Mouse (Mus musculus) hindbrain, postnatal 0 days (tissue): ENCODE measurements around the gene Ifna6. TPM values are rescaled to one million over a fixed set of nuclear protein-coding genes. Genes with fewer than 3 reads are reported as not detected.
A peak's percentile ranks its signal among the peaks of the same experiment; 100 is the strongest.

Source experiments
- ATAC-seq: fragments of 200-750 bp; cut with Nextera tagmentation; 2 replicates; pipeline ENCODE4 v1.8.0; 2017; ENCODE audit warnings: mild to moderate bottlenecking, moderate TSS enrichment, moderate library complexity
- DNase-seq: peaks from one replicate; pipeline ENCODE4 v3.0.0-alpha.2; 2015; ENCODE audit warnings: low spot score
- H3K27ac ChIP-seq: fragments of 300-500 bp; sonication (generic); 2 replicates; pipeline ENCODE4 v1.5.1; 2014; ENCODE audit warnings: mild to moderate bottlenecking
- H3K27me3 ChIP-seq: fragments of 300-500 bp; sonication (generic); 2 replicates; pipeline ENCODE4 v1.6.1; 2014; ENCODE audit warnings: low read length, mixed read lengths; ENCODE audit not compliant: insufficient read depth
- H3K36me3 ChIP-seq: fragments of 300-500 bp; sonication (generic); 2 replicates; pipeline ENCODE4 v1.6.1; 2014; ENCODE audit warnings: low read length, mixed read lengths; ENCODE audit not compliant: insufficient read depth
- H3K4me1 ChIP-seq: fragments of 300-500 bp; sonication (generic); 2 replicates; pipeline ENCODE4 v1.6.1; 2014; ENCODE audit warnings: antibody characterized with exemption, low read length, mixed read lengths; ENCODE audit not compliant: insufficient read depth
- H3K4me2 ChIP-seq: fragments of 300-500 bp; sonication (generic); 2 replicates; pipeline ENCODE4 v1.6.1; 2014; ENCODE audit warnings: low read depth, mild to moderate bottlenecking, low read length, moderate library complexity, mixed read lengths
- H3K4me3 ChIP-seq: fragments of 300-500 bp; sonication (generic); 2 replicates; pipeline ENCODE4 v1.5.1; 2014; ENCODE audit warnings: low read length
- H3K9ac ChIP-seq: fragments of 300-500 bp; sonication (generic); replicated peaks from 2 replicates; pipeline ENCODE4 v1.6.1; 2014; ENCODE audit warnings: mild to moderate bottlenecking, low read length, moderate library complexity, mixed read lengths
- H3K9me3 ChIP-seq: fragments of 300-500 bp; sonication (generic); 2 replicates; pipeline ENCODE4 v1.6.1; 2016; ENCODE audit warnings: low read length, mixed read lengths
- CTCF ChIP-seq: IDR thresholded peaks from 2 replicates; pipeline ENCODE4 v1.5.1; 2016; ENCODE audit warnings: antibody characterized with exemption, control low read depth, low read depth
- WGBS: fragments of 180-500 bp; shearing (Covaris S2); extraction: QIAGEN DNeasy Blood & Tissue Kit; methylation state at CpG from one replicate; pipeline ENCODE4 v1.1.7; 2014; 5-methylcytosine and 5-hydroxymethylcytosine counted together
- polyA plus RNA-seq: library from polyadenylated mRNA; unstranded; fragments of >200 nt; fragmentation: Nextera tagmentation; extraction: Ambion mirVana; gene quantifications from 2 replicates; pipeline ENCODE4 v1.2.1, GENCODE M21; 2015
- total RNA-seq: library from RNA; depleted of rRNA; stranded (reverse); fragments of >200 nt; gene quantifications from 2 replicates; pipeline ENCODE4 v1.2.3, GENCODE M21; 2014

Ifna6 gene
- total and polyA plus RNA-seq, 2 experiments from 2014 or later, result not detected

DNA sequence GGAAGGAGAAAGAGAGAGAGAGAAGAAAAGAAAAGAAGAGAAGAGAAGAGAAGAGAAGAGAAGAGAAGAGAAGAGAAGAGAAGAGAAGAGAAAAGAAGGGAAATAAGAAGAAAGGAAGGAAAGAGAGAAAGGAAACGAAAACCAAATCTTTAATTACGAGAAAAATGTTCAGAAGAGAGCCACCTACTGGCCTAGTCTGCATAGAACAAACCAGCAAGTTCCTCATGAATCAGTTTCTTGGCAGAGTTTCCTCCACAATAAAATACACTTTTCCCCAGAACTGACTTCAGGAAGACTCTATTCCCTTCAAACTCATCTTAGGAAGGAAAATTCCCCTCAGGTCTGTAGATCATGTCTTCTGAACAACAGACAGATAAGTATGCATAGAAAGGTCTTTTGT, 18.1 kb downstream of the Ifna6 start:
- Histone ChIP-seq H3K4me2 (no peak overlapping the region), H3K9ac (no peak overlapping the region), H3K4me3 (no peak overlapping the region), H3K27me3 (no peaks in the 10 kb centered on the region), H3K36me3 (no peaks in the 10 kb centered on the region), H3K4me1 (no peaks in the 10 kb centered on the region), H3K27ac (no peak overlapping the region), H3K9me3 (no peaks in the 10 kb centered on the region)
- DNase-seq (no peak), ATAC-seq (no peak)
- 65% methylated on average over 2 of the region's 2 CpGs for WGBS
- peak; percentile 30; the same call in 1 of the 2 replicates for TF ChIP-seq CTCF

DNA sequence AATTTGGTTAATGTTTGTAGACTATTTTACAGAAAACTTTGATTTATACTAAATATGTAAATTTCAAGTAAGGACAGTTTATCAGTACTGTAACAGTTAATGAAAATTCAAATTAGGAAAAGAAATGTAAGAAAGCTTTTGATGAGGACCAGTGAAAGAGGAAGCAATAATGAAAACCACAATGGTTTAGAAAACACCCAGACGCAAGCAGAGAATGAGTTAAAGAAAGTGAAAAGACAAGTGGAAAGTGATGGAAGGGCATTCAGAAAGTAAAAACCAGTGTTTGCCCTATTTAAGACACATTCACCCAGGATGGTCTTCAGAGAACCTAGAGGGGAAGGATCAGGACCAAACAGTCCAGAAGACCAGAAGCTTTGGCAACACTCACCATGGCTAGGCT, 22.5 kb downstream of the Ifna6 start, which contains the start of gene Ifna1:
Ifna1 (plus strand) TSS at position 390 of the 400 bp plus-strand sequence.
- no peak for TF ChIP-seq CTCF
- ATAC-seq (no peak), DNase-seq (no peak)
- no peak within 1 kb of the TSS for H3K4me3 ChIP-seq
- no peaks in the 10 kb centered on the region for H3K9me3 ChIP-seq
- WGBS, result 82% methylated on average over 1 of the region's 1 CpGs
- H3K27me3 ChIP-seq, result no peaks in the 10 kb centered on the region
- H3K36me3 ChIP-seq, result no peaks in the 10 kb centered on the region
- H3K4me1 ChIP-seq, result no peaks in the 10 kb centered on the region
- no peak within 1 kb of the TSS for H3K4me2 ChIP-seq
- H3K27ac ChIP-seq, result no peak within 1 kb of the TSS
- H3K9ac ChIP-seq, result no peak within 1 kb of the TSS

DNA sequence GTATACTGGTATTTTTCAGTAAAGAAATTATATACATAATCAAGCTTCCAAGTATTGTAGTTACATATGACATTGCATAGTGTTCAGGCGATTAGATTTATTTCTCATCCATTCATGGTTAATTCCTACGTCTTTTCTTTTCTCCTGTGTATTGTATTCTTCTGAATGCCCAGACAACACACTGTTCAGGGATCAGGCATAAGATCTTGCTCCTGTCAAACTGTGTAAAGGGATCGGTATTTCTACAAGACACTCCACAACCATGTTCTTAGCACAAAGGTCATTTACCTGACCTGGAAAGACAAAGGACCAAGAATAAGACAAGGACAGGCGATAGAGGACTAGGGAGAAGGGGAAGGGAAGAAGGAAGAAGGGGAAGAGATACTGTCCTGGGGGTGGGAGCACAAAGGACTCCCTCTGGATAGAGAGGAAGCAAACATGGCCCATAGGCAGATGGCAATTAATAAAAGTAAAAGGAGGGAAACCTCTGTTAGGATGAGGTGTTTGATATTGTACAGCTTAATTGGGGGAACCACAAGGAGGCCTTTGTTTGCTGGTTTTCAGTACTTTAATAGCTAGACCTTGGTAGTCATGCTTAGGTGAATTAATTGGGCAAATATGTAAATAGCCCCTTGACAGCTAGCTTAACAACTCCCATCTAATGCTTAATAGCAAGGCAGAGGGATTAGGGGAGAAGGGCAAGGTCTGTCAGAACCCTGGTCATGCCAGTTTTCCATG, 24.0 kb downstream of the Ifna6 start:
- H3K9ac ChIP-seq, result no peak overlapping the region
- no peak overlapping the region for H3K4me2 ChIP-seq
- 37% methylated on average over 4 of the region's 4 CpGs for WGBS
- H3K4me3 ChIP-seq, result no peak overlapping the region
- H3K4me1 ChIP-seq, result no peaks in the 10 kb centered on the region
- TF ChIP-seq CTCF, result no peak
- ATAC-seq (no peak), DNase-seq (no peak)
- no peaks in the 10 kb centered on the region for H3K9me3 ChIP-seq
- no peak overlapping the region for H3K27ac ChIP-seq
- H3K27me3 ChIP-seq, result no peaks in the 10 kb centered on the region
- H3K36me3 ChIP-seq, result no peaks in the 10 kb centered on the region

DNA sequence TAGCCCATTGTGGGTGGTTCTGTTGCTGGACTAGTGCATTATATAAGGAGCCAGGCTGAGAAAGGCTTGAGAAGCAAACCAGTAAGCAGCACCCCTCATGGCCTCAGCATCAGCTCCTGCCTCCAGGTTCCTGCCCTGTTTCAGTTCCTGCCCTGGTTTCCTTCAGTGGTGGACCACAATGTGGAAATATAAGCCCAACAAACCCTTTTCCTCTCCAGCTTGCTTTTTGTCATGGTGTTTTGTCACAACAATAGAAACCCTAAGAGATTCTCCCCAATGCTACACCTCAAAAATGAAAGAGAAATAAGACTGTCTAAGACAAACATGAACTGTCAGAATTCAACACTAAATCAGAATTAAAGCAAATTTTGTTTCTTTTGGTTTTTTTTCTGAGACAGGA, 32.0 kb downstream of the Ifna6 start:
- TF ChIP-seq CTCF, result no peak
- Histone ChIP-seq H3K9me3 (no peaks in the 10 kb centered on the region), H3K27me3 (no peaks in the 10 kb centered on the region), H3K27ac (no peak overlapping the region), H3K4me3 (no peak overlapping the region), H3K4me2 (no peak overlapping the region), H3K9ac (no peak overlapping the region), H3K4me1 (no peaks in the 10 kb centered on the region), H3K36me3 (no peaks in the 10 kb centered on the region)
- no peak for ATAC-seq
- no peak for DNase-seq

GRCm38 (mm10) chr4:88863309-88863708, 36.1 kb downstream of the Ifna6 start:
- DNase-seq (no peak), ATAC-seq (no peak)
- Histone ChIP-seq H3K36me3 (no peaks in the 10 kb centered on the region), H3K27me3 (no peaks in the 10 kb centered on the region), H3K4me2 (no peak overlapping the region), H3K27ac (no peak overlapping the region), H3K9me3 (no peaks in the 10 kb centered on the region), H3K4me3 (no peak overlapping the region), H3K4me1 (no peaks in the 10 kb centered on the region), H3K9ac (no peak overlapping the region)
- 8% methylated on average over 7 of the region's 7 CpGs for WGBS
- no peak for TF ChIP-seq CTCF

- no peaks in the 10 kb centered on the region for H3K27me3 ChIP-seq
- ATAC-seq, result no peak
- no peaks in the 10 kb centered on the region for H3K4me1 ChIP-seq
- H3K36me3 ChIP-seq, result no peaks in the 10 kb centered on the region
- H3K4me3 ChIP-seq, result no peak overlapping the region
- H3K9ac ChIP-seq, result no peak overlapping the region
- H3K9me3 ChIP-seq, result no peaks in the 10 kb centered on the region
- 77% methylated on average over 9 of the region's 9 CpGs for WGBS
- TF ChIP-seq CTCF, result no peak
- no peak overlapping the region for H3K4me2 ChIP-seq
- H3K27ac ChIP-seq, result no peak overlapping the region
- no peak for DNase-seq
These were observed 37.4 kb downstream of the Ifna6 start for GRCm38 (mm10) chr4:88864599-88864998.

DNA sequence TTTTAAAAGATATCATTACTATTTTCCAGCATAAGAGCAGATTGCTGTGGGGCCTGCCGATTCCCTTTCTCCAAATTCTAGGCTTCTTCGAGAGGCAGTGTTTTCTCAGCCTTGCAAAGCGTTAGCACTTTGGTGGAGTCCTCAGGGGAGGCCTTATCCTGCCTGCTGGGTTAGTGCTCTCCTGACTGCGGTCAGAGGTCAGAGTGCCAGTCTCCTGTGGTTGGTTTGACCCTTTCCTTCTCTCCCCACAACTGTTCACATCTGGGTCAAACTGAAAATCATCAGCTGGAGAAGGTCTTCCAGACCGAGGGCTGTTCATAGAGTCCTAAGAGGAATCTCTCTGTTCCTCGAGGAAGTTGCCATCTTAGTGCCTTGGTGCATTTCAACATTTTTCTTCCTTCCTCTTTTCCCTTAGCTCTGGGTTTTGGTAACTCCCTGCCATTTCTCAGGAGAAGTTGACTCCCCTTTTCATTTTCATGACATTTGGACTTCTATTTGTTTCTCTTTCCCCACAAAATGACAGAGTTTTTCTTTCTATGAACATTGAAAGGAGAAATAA, 37.9 kb downstream of the Ifna6 start:
- no peak for DNase-seq
- no peak for TF ChIP-seq CTCF
- H3K27me3 ChIP-seq, result no peaks in the 10 kb centered on the region
- H3K9ac ChIP-seq, result no peak overlapping the region
- H3K4me3 ChIP-seq, result no peak overlapping the region
- H3K36me3 ChIP-seq, result no peaks in the 10 kb centered on the region
- no peak overlapping the region for H3K4me2 ChIP-seq
- no peaks in the 10 kb centered on the region for H3K4me1 ChIP-seq
- 52% methylated on average over 6 of the region's 6 CpGs for WGBS
- ATAC-seq, result no peak
- H3K9me3 ChIP-seq, result no peaks in the 10 kb centered on the region
- H3K27ac ChIP-seq, result no peak overlapping the region
